Mouse (Mus musculus): ENCODE results near the gene Zfp688. TPM values are rescaled to one million over a fixed set of nuclear protein-coding genes. Genes with fewer than 3 reads are reported as not detected.
A peak's percentile ranks its signal among the peaks of the same experiment; 100 is the strongest.
"Not testable (repeated sequence)": the region's sequence is repeated elsewhere in the genome, so short reads cannot be mapped to it uniquely, and the experiment has no call there.

Gene Zfp688
- polyA plus RNA-seq (2015; fragmentation: Nextera tagmentation; extraction: Ambion mirVana): 34.8 and 35.6 TPM in 2 replicates

DNA sequence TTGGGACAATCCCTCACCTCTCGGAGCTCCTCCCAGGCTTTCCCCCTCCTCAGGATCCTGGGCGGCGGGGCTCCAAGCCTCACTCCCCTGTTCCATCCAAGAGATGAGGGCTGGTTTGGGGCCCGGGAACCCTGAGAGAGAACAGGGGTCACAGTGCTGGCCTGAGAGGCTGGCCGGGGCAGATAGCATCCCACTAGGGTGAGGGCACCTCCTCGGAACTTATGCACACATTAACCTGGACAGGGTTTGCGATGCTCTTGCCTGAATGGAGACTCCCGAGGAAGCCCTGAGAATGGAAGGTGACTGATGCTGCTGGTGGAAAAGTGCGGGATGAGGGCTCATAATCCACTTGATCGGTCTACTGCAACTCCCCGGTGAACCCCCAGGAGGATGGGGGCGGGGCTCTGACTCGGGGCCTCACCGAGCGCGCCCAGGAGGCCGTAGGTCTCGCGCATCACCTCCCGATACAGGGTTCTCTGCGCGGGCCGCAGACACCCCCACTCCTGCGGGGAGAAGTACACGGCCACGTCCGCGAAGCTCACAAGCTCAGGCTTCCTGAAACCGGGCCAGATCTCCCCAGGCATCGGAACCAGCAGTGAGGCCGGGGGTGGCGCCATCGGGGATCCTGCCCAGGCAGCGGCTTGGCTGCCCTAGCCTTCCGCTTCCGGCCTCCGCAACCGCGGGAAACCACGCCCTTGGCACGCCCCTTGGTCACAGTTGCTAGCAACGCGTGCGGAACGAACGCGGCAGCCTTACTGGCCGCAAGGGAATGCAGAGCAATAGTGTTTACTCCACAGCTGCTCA lies at the start of gene Zfp688:
Gene Zfp688 (minus strand): TSS at position 681 of the 804 bp plus-strand sequence.
- WGBS: under 1% methylated on average over 47 of the region's 48 CpGs
- peaks cover 21% of the 10 kb centered on the region for H3K36me3 ChIP-seq
- H3K9ac ChIP-seq (replicated peaks): peak within 1 kb of the TSS; percentile 94
- no peaks in the 10 kb centered on the region for H3K9me3 ChIP-seq
- H3K4me3 ChIP-seq (replicated peaks): peak within 1 kb of the TSS; percentile 83
- H3K27me3 ChIP-seq: peaks cover 12% of the 10 kb centered on the region
- H3K4me1 ChIP-seq (replicated peaks): peaks cover 15% of the 10 kb centered on the region
- ATAC-seq: peak; percentile 97
- peak within 1 kb of the TSS; percentile 71 for H3K27ac ChIP-seq
- peak within 1 kb of the TSS; percentile 97 for H3K4me2 ChIP-seq (replicated peaks)

GRCm38 (mm10) chr7:127471646-127472010 lies 49.8 kb upstream of the Zfp688 start:
- under 1% methylated on average over 22 of the region's 25 CpGs for WGBS
- Histone ChIP-seq H3K27me3 (no peaks in the 10 kb centered on the region), H3K27ac (peak overlapping the region; percentile 98), H3K9ac (replicated peaks) (peak overlapping the region; percentile 98), H3K4me2 (replicated peaks) (peak overlapping the region; percentile 93), H3K36me3 (peaks cover 48% of the 10 kb centered on the region), H3K4me3 (replicated peaks) (peak overlapping the region; percentile 87), H3K4me1 (replicated peaks) (peaks cover 24% of the 10 kb centered on the region), H3K9me3 (no peaks in the 10 kb centered on the region)
- ATAC-seq: peak; percentile 15

- ATAC-seq: peak; percentile 96
- peaks cover 47% of the 10 kb centered on the region for H3K36me3 ChIP-seq
- peaks cover 23% of the 10 kb centered on the region for H3K4me1 ChIP-seq (replicated peaks)
- H3K9ac ChIP-seq (replicated peaks): peak overlapping the region; percentile 98
- H3K27me3 ChIP-seq: no peaks in the 10 kb centered on the region
- H3K4me3 ChIP-seq (replicated peaks): peak overlapping the region; percentile 87
- WGBS: under 1% methylated on average over 46 of the region's 46 CpGs
- no peaks in the 10 kb centered on the region for H3K9me3 ChIP-seq
- peak overlapping the region; percentile 98 for H3K27ac ChIP-seq
- peak overlapping the region; percentile 93 for H3K4me2 ChIP-seq (replicated peaks)
Observed at GRCm38 (mm10) chr7:127470743-127471645, 49.1 kb upstream of the Zfp688 start.

DNA sequence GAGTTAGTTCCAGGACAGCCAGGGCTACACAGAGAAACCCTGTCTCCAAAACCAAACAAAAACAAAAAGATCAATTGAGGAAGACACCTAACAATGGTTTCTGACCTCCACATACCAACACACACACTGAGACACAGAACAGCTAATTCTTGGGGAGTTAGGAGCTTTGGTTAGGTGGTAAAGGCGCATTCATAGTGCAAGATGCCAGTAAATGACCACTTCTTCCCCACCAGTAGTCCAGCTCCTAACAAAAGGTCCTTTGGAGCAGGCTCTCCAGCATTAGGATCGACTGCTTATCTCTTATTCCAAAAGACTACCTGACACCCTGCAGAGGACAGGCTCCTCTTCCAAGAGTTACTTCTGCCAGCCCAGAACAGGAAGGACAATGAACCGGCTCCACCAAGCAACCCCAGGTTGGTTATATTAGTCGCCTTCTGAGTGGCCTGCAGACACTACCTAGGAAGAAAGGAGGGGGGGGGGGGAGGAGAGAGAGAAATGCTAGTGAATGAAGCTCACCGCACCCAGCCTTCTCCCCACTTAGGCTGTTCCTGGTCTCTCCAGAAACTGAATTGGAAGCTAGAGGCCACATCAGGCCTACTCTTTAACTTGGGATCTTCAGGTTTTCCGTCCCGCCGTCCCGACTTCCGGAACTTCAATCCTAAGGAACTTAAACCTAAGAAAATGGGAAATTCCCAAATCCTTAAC lies 48.3 kb upstream of the Zfp688 start:
- Histone ChIP-seq H3K4me1 (replicated peaks) (peaks cover 23% of the 10 kb centered on the region), H3K36me3 (peaks cover 46% of the 10 kb centered on the region), H3K4me3 (replicated peaks) (peak overlapping the region; percentile 87), H3K9me3 (no peaks in the 10 kb centered on the region), H3K27ac (peak overlapping the region; percentile 98), H3K27me3 (no peaks in the 10 kb centered on the region), H3K4me2 (replicated peaks) (peak overlapping the region; percentile 93), H3K9ac (replicated peaks) (peak overlapping the region; percentile 98)
- 8% methylated on average over 10 of the region's 10 CpGs for WGBS
- ATAC-seq: no peak; the same call in 1 of the 2 replicates

DNA sequence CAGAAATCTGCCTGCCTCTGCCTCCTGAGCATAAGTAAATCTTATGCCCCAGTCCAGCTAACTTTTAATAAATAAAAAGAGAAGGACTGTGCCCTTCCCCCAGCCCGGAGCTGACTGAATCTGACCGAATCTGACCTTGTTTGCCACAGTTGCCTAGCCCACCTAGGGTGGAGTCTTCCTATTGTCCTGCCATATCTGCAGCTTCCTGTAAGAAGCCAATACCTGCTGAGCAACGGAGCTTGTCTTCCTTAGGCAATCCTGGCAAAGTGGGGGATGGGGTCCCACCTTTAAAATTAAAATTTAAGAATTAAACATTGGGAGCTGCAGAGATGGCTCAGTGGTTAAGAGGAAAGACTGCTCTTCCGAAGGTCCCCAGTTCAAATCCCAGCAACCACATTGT lies 44.7 kb upstream of the Zfp688 start:
- Histone ChIP-seq H3K4me2 (replicated peaks) (no peak overlapping the region), H3K4me3 (replicated peaks) (no peak overlapping the region), H3K9me3 (no peaks in the 10 kb centered on the region), H3K27me3 (no peaks in the 10 kb centered on the region), H3K27ac (no peak overlapping the region), H3K36me3 (peaks cover 39% of the 10 kb centered on the region), H3K4me1 (replicated peaks) (peaks cover 11% of the 10 kb centered on the region), H3K9ac (replicated peaks) (no peak overlapping the region)
- WGBS: 96% methylated on average over 4 of the region's 4 CpGs
- no peak for ATAC-seq

DNA sequence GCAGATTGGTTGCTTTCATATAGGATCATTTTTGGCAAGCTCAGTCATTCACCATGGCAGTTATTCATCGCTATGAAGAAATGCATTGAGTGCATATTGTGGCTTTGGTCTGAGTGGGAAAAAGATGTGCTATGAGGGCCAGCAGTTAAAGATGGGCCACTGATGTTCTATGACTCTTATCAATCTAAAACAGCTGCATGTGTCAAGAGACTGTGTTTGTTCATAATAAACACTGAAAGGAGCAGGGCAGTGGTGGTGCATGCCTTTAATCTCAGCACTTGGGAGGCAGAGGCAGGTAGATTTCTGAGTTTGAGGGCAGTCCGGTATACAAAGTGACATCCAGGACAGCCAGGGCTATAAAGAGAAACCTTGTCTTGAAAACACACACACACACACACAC lies 43.8 kb upstream of the Zfp688 start:
- WGBS: 96% methylated on average over 2 of the region's 2 CpGs

GRCm38 (mm10) chr7:127465191-127465590 lies 43.3 kb upstream of the Zfp688 start:
- ATAC-seq: no peak
- Histone ChIP-seq H3K36me3 (peaks cover 49% of the 10 kb centered on the region), H3K27ac (no peak overlapping the region), H3K4me1 (replicated peaks) (peaks cover 11% of the 10 kb centered on the region), H3K9me3 (no peaks in the 10 kb centered on the region), H3K4me3 (replicated peaks) (no peak overlapping the region), H3K27me3 (no peaks in the 10 kb centered on the region), H3K4me2 (replicated peaks) (no peak overlapping the region), H3K9ac (replicated peaks) (no peak overlapping the region)
- WGBS: 93% methylated on average over 3 of the region's 3 CpGs

More for the DNA sequence above, 43.8 kb upstream of the Zfp688 start:
- Histone ChIP-seq H3K36me3 (peaks cover 45% of the 10 kb centered on the region), H3K4me1 (replicated peaks) (peaks cover 11% of the 10 kb centered on the region)
- not testable (repeated sequence) for H3K9ac ChIP-seq (replicated peaks); H3K9me3 ChIP-seq; H3K27me3 ChIP-seq; H3K4me2 ChIP-seq (replicated peaks); H3K27ac ChIP-seq; H3K4me3 ChIP-seq (replicated peaks); ATAC-seq

DNA sequence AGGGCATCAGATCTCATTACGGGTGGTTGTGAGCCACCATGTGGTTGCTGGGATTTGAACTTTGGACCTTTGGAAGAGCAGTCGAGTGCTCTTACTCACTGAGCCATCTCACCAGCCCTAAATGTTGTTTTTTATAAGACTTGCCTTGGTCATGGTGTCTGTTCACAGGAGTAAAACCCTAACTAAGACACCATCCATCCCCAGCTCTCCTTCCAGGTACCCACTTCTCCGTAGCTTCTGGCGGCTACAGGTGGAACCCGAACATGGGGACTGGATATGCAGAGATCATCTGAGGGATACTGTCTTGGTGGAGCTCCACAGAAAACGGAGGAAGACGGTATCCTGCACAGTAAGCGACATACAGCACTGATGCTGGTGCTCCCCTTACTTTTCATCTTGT lies 37.4 kb upstream of the Zfp688 start, which contains the start of gene Prr14:
Gene Prr14 (plus strand): TSS at position 301 of the 400 bp plus-strand sequence.
- not testable (repeated sequence) for H3K27ac ChIP-seq; H3K9me3 ChIP-seq; H3K9ac ChIP-seq (replicated peaks); H3K27me3 ChIP-seq; ATAC-seq; H3K4me3 ChIP-seq (replicated peaks); H3K4me1 ChIP-seq (replicated peaks); H3K4me2 ChIP-seq (replicated peaks)
- WGBS: 96% methylated on average over 8 of the region's 8 CpGs
- peaks cover 54% of the 10 kb centered on the region for H3K36me3 ChIP-seq

DNA sequence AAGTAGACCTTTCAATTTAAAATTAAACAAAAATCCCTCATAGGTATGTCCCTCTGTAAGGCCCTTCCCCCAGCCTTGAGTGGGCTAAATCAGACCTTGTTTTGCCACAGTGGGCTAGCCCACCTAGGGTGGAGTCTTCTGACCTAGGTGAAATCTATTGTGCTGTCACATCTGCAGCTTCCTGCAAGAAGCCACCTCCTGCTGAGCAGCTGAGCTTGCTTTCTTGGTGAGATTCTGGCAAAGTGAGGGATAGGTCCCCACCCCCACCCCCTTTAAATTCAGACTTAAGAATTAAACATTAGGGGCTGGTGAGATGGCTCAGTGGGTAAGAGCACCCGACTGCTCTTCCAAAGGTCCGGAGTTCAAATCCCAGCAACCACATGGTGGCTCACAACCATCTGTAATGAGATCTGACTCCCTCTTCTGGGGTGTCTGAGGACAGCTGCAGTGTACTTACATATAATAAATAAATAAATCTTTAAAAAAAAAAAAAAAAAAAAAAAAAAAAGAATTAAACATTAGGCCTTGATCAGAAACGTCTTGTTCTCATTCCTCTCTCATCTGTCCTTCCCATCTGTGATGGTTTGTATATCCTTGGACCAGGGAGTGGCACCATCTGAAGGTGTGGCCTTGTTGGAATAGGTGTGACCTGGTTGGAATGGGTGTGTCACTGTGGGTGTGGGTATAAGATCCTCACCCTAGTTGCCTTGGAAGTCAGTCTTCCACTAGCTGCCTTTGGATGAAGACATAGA lies 36.7 kb upstream of the Zfp688 start:
- H3K4me1 ChIP-seq (replicated peaks); ATAC-seq; H3K9ac ChIP-seq (replicated peaks); H3K27me3 ChIP-seq; H3K4me2 ChIP-seq (replicated peaks); H3K9me3 ChIP-seq; H3K27ac ChIP-seq; H3K4me3 ChIP-seq (replicated peaks): not testable (repeated sequence)
- 84% methylated on average over 3 of the region's 3 CpGs for WGBS
- H3K36me3 ChIP-seq: peaks cover 54% of the 10 kb centered on the region

GRCm38 (mm10) chr7:127454905-127455304 lies 33.0 kb upstream of the Zfp688 start:
- Histone ChIP-seq H3K27me3 (no peaks in the 10 kb centered on the region), H3K27ac (no peak overlapping the region), H3K4me2 (replicated peaks) (no peak overlapping the region), H3K9me3 (no peaks in the 10 kb centered on the region), H3K4me3 (replicated peaks) (no peak overlapping the region), H3K9ac (replicated peaks) (no peak overlapping the region), H3K36me3 (peaks cover 52% of the 10 kb centered on the region), H3K4me1 (replicated peaks) (peaks cover 36% of the 10 kb centered on the region)
- no peak for ATAC-seq
- 99% methylated on average over 7 of the region's 7 CpGs for WGBS

DNA sequence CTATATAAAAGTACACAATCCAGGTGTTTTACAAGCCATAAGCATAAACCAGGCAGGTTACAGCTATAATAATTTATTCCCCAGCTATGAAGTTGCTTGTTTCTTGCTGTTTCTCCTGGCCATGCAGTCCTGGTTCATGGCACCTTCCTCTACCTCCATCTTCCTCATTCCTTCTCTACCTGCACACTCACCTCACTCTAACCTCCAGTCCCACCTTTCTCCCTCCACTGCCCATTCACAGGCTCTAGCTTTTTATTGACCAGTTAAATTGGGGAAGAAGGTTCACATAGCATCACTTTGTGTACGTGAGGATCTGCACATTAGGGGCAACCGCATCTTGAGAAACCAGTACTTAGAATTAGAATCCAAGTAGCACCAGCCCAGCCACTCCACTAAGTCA lies 31.2 kb upstream of the Zfp688 start:
- Histone ChIP-seq H3K4me1 (replicated peaks) (peaks cover 42% of the 10 kb centered on the region), H3K4me2 (replicated peaks) (no peak overlapping the region), H3K36me3 (peaks cover 44% of the 10 kb centered on the region), H3K4me3 (replicated peaks) (no peak overlapping the region), H3K9ac (replicated peaks) (peak overlapping the region; percentile 7; the same call in 1 of the 2 replicates), H3K27me3 (no peaks in the 10 kb centered on the region), H3K27ac (no peak overlapping the region), H3K9me3 (no peaks in the 10 kb centered on the region)
- no peak for ATAC-seq
- 99% methylated on average over 2 of the region's 2 CpGs for WGBS
